Mouse (Mus musculus) heart, postnatal 10 days (tissue): Measurements from ENCODE around the gene Olfr576. TPM values are rescaled to one million over a fixed set of nuclear protein-coding genes. Genes with fewer than 3 reads are reported as not detected.

Source experiments
- DNase-seq, 2 experiments: peaks; one replicate each; pipeline ENCODE4 v3.0.0; 2021
- intact Hi-C: fragments of 180-260 bp; cut with DNase I; formaldehyde crosslinking; loops from one replicate; pipeline ENCODE4 v1.15.1; 2025
- total RNA-seq, 2 experiments: library from RNA; stranded (reverse); gene quantifications; 2 replicates each; pipeline ENCODE4 v1.2.3; 2021

The Olfr576 gene
- total RNA-seq, result not detected

DNA sequence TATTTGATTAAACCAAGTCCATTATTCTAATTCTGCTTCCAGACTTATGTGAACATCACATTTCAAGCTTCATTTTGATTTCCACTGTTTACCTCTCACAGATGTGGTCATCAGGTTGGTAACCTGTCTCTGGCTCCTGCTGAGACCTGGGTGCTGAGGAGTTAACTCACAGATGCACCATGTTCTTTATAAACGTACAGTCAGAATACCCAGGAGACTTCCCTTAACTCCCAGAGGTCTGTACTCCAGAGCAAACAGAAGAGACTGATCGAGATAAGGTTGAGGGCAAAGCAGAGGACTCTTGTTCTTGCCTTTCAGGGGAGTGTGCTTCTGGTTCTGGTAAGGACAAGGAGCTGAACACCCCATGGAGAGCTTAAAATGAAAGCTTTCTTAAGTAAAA is at the start of gene Olfr576:
Gene Olfr576 (plus strand): TSS at position 301 of the 400 bp plus-strand sequence.
- no peak for DNase-seq
- intact Hi-C loops, result no loop called here

DNA sequence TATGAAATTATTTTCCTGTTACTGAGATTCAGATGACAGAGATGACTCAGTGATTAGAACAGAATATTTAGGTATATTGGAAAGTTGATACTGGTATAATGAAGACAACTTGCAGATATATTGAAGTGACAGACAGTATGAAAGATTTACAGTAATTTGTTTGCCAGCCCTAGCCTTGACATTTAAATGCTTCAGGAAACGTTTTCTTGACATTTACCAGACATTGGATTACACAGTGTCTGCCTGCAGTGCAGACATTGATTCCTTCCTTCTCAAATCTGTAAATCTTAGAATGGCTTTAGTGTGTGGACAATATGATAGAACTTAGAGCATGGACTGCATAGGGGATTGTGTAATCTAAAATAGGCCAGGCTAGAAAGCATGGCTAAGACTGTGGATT is 47.2 kb upstream of the Olfr576 start:
- intact Hi-C loops, result loop anchor here (10.0 kb wide), 1 partner anchor 220 kb away; the partner anchor contains the start of gene Olfr557
- no peak for DNase-seq

DNA sequence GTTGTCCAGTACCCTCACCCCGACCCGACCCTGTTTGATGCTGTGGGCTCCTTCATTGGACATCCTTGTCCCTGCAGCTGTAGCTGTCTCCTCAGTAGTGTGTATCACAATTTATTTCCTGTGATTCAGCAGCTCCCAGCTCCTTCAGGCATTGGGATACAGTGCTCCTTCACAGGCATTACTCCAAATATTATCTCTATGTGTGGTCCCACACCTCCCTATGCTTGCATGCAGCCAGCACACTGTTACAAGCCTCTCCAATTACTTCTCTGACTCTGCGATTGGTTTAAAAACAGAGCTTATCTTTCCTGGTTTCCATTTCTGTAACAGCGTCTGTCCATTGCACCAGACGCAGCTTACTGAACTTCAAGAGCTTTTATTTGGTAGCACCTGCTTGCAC is 46.1 kb upstream of the Olfr576 start:
- DNase-seq, result no peak
- intact Hi-C loops, result loop anchor here (10.0 kb wide), 1 partner anchor 222 kb away; the partner anchor contains the start of gene Olfr557

DNA sequence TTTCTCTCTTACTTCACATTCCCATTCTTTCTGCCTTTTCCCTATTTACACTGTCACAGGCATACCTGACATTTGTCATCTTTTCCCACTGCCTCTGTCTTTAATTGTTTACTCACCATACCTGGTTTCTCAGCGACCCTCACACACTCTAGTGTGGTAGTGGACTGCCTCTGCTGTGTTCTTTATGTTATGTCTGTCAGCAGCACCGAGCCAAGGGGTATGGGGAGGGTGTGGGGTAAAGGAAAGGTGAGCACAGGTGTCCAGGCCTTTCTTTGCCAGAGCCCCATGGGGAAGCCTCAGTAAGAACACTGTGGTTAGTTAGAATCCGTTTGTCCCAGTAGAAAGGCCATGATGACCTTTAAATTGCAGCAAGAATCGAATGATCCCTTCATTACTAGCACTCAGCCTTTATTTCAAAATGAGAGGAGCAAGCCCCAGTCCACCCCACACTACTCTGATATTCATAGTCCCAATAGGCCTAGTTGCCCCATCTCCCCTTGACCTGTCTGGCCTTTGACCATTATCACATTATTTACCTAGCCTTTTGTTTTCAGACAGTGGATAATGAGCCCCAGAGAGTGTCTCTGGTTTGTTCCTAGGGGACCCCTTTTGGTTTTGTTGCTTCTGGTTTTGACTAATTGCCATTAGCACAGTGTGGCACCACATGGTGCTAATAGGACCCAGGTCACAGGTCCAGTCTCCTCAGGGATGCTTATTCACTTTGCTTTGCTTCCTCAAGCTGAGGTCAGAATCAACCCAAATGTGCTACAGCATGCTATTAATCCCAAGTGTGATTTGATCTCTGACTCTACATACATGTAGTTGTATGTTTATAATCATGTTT is 45.2 kb upstream of the Olfr576 start, which contains the start of gene Olfr571:
Gene Olfr571 (minus strand): TSS at position 505 of the 844 bp plus-strand sequence.
- DNase-seq, result no peak
- intact Hi-C loops, result loop anchor here (10.0 kb wide), 1 partner anchor 222 kb away; the partner anchor contains the start of gene Olfr557

DNA sequence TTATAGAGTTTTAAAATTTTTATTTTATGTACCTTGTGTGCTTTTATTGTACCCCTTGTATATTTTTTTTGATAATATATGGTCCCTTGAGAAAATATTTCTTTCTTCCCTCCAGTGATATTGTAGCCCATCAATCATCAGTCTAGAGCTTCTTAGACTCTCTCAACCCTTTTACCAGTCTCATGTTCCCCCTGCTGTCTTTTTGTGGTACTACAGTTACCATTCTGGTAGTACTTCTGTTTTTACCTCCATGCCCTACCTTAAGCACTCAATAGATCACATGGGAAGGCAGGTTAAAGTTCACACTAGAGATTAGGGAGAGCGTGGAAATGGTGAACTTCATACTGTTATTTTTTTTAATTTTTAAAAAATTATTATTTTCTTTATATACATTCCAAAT is 42.8 kb upstream of the Olfr576 start:
- DNase-seq, result peak; percentile 32 to 62
- intact Hi-C loops, result loop anchor here (2.0 to 10.0 kb wide), 3 partner anchors 225 to 407 kb away; partner anchors contain the start of genes Olfr556 and Olfr557

DNA sequence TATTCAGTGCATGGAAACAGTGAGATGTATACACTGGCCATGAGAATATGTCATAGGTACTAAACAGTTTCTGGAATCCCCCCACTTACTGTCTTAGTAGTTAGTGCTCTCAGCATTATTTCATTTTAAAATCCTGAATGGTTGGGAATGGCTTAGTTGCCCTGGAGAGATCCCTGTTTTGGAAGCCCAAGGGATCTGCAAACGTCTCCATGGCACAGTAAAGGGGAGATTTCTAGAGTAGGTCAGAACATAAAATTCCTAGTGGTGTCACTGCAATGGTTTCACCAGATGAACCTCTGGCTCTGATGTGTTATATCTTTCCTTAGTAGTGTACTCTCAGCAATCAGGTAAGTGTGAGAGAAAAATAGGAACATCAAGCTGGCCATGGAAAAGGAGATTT is 38.4 kb upstream of the Olfr576 start, which contains the start of gene Olfr572:
Gene Olfr572 (plus strand): TSS at position 301 of the 400 bp plus-strand sequence.
- intact Hi-C loops, result no loop called here
- DNase-seq, result no peak

DNA sequence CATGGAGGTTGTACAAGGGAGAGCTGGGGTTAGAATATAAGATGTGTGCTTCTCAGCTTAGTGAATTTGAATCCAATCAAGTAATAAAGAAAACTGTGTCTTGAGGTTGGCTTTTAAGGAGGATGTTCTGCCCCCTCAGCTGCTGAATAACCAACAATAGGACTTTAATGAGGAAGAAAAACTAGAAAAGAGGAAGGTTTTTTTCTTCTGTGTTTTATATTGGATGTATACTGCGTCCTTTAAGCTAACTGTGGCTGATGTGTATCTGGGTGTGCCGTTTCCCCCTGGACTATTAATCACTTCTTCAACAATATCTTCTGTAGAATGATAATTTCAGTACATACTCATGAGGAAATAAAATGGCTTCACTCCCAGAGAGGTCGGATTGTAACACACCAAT is 35.4 kb upstream of the Olfr576 start:
- intact Hi-C loops, result no loop called here
- DNase-seq, result no peak

DNA sequence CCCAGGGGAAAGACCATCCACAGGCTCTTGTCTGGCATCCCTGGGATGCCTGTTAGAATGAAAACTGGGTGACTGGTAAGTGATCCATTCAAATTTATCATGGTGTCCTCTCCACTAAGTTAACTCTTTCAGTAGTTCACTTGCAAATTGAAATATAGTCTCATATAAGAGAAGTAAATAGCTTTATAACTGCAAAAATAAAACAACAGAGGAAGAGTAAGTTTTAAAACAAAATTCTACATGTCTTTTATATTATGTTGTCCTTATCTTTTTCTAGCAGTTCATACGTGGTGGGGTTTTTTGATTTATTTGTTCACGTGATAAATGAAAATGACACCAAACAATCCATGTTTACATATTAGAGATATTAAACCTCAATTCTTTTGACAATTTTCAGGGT is 20.0 kb upstream of the Olfr576 start, which contains the start of gene Olfr573-ps1:
Gene Olfr573-ps1 (minus strand): TSS at position 101 of the 400 bp plus-strand sequence.
- DNase-seq, result no peak
- intact Hi-C loops, result no loop called here

DNA sequence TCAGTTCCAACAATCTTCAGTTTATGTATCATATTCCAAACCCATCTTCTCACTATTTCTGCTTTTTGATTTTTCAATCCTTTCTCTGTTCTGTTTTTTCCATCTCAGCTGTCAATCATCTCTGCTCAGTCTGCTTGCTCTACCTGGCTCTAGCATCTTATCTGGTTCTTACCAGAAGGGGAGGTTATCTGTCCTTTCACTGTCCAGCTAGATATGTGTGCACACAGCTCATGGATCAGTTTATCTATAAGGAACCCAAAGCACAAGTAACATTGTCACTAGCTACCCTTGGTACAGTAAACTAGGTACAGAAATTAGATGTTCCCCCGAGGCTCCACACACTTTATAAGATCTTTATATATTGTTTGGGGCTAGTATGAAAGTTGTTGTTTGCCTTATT is 19.0 kb upstream of the Olfr576 start:
- intact Hi-C loops, result no loop called here
- DNase-seq, result no peak

DNA sequence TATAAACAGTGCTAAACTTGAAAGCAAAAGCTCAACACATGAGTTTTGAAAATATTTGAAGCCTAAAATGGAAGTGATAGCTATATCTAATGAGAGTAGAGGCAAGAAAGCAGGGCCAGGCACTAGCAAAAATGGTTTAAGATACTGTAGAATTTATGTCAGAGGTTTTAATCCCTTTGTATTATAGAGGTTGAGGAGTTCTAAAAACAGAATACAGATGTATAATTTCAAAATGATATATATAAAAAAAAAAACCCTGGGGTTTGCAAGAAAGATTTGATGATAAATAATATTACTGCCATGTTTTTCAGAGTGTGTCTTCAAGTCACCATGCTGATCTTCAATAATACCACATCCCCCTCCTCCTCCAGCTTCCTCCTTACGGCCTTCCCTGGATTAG is 14.3 kb upstream of the Olfr576 start, which contains the start of gene Olfr574:
Gene Olfr574 (plus strand): TSS at position 301 of the 400 bp plus-strand sequence.
- intact Hi-C loops, result no loop called here
- no peak for DNase-seq

DNA sequence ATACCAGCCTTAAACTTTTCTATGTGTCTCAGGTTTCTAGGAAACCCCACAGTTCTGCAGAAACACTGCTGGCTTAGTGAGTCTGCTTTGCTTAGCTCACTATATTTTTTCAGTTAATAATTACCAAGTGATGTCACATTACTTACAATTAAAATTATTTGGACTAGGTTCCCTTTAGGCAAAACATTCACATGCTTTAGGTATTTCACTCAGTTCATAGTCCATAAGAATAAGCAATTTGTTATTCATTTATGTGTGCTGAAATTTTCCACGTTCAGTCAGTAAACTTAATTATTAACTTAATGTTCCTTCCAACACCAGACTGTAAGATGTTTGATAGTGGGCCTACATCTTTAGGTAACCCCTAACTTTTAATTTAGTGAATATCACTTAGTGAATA is 11.7 kb upstream of the Olfr576 start:
- intact Hi-C loops, result no loop called here
- DNase-seq, result no peak

DNA sequence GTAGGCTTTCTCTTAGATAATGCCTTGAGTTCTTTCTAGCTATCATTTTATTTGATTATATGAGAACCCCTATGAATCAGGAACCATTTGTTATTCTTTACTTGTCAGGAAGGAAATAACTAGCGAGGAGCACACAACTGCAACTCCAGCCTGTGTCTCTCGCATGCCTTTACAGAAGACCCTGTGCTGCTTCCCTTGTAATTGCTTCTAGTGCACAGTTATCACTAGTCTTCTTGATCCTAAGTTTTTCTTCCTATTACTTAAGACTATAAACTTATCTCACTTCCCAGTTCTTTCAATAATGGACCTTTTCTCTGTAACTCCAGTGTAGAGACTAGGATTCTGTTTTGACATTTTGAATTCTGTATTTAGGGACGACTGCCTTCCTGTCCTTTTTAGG is 4.3 kb upstream of the Olfr576 start:
- intact Hi-C loops, result no loop called here
- DNase-seq, result no peak

DNA sequence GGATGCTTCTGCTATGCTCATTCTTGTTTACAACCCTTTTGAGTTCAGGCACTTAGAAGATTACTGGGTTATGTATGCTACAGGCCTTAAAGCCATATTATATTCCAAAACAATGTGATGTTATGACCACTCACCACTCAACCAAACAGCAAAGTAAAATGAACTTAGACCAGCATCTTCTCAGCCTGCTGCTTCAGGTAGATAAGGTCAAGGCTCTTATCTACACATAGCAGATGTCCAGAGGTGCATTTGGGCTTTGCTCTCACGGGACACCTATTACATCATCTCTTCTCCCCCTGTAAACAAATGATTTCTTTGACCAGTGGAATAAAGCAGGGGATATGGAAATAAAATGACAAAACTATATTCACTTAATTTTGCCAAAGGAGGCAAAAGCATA is 3.9 kb upstream of the Olfr576 start, which contains the start of gene Olfr575:
Gene Olfr575 (minus strand): TSS at position 183 of the 400 bp plus-strand sequence.
- intact Hi-C loops, result no loop called here
- DNase-seq, result no peak

DNA sequence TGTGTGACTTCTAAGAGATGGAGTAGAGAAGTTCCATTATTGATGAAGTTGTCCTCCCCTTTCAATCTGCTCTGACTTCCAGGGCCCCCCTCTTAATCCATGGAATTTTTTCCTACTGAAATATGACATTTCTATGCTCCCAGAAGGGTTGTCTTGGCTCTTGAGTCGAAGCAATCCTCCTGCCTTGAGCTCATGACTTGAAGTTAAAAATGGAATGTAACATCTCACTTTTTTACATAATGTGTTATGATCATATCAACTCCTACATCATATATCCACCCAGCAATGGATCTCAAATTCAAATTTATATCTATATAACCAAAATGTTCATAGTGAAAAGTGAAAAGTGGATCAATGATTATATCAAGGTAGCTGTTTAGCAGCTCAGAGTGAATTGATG is 11.9 kb downstream of the Olfr576 start:
- intact Hi-C loops, result no loop called here
- DNase-seq, result no peak

DNA sequence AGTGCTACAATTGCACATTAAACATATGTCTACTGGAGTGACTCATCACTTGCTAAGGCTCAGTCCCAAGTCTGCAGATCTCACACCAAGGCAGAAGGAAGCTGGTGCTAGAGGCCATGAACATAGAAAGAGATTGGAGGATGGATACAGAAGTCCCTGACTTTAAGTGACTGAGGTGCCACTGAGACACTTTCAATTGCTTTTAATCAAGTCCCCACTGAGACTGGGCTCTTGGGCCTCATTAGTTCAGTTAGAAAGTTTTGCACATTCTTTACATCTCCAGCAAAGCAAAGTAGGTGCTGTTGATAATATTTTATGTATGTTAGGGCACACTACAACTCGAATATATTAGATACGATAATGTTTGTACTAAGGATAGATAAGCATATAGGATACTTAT is 13.4 kb downstream of the Olfr576 start, which contains the start of gene Olfr577:
Gene Olfr577 (minus strand): TSS at position 101 of the 400 bp plus-strand sequence.
- intact Hi-C loops, result no loop called here
- DNase-seq, result no peak

DNA sequence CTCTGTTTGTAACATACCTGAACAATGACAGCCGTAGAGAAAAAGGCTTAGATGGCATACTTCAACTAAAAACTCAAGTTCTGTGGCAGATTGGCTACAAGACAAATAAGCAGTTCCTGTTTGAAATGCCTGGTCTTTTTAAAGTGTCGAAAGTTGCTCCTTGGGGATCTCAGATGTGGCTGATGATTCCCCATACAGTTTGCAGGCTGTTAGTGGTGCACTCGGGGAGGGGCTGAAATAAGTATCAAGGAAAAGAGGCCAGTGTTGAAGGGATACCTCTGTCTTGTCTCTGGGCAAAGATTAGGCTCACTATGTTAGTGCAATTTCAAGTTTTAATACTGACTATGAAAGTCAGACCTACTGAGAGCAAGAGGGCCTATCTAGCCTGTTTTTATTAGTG is 26.8 kb downstream of the Olfr576 start, which contains the start of gene Olfr578:
Gene Olfr578 (minus strand): TSS at position 101 of the 400 bp plus-strand sequence.
- intact Hi-C loops, result no loop called here
- DNase-seq, result no peak

Other genes with a start within 250 kb of the Olfr576 start
- not detected for gene Olfr33, start 243.6 kb upstream of the Olfr576 start, total RNA-seq
- gene Olfr559, start 235.2 kb upstream of the Olfr576 start, total RNA-seq, result not detected
- under 1 TPM; 0.12 to 0.57 TPM for gene Olfr560, start 203.3 kb upstream of the Olfr576 start, total RNA-seq
- 1 to 10 TPM; 2.1 to 2.2 TPM for gene Olfr78, start 203.2 kb upstream of the Olfr576 start, total RNA-seq
- not detected for gene Olfr561, start 191.4 kb upstream of the Olfr576 start, total RNA-seq
- gene Olfr564, start 159.2 kb upstream of the Olfr576 start, total RNA-seq, result not detected
- not detected for gene Olfr566, start 103.9 kb upstream of the Olfr576 start, total RNA-seq
- gene Olfr568, start 85.5 kb upstream of the Olfr576 start, total RNA-seq, result not detected
- gene Olfr569, start 71.8 kb upstream of the Olfr576 start, total RNA-seq, result not detected
- not detected for gene Olfr570, start 68.1 kb upstream of the Olfr576 start, total RNA-seq
- gene Olfr571, start 45.1 kb upstream of the Olfr576 start, total RNA-seq, result not detected
- gene Olfr572, start 38.3 kb upstream of the Olfr576 start, total RNA-seq, result not detected
- not detected for gene Olfr573-ps1, start 20.1 kb upstream of the Olfr576 start, total RNA-seq
- not detected for gene Olfr574, start 14.2 kb upstream of the Olfr576 start, total RNA-seq
- gene Olfr575, start 3.9 kb upstream of the Olfr576 start, total RNA-seq, result not detected
- gene Olfr577, start 13.3 kb downstream of the Olfr576 start, total RNA-seq, result not detected
- not detected for gene Olfr578, start 26.7 kb downstream of the Olfr576 start, total RNA-seq
- gene Olfr582, start 75.4 kb downstream of the Olfr576 start, total RNA-seq, result not detected
- not detected for gene Olfr583, start 88.6 kb downstream of the Olfr576 start, total RNA-seq
- not detected for gene Olfr584, start 119.2 kb downstream of the Olfr576 start, total RNA-seq
- not detected for gene Olfr585, start 135.1 kb downstream of the Olfr576 start, total RNA-seq
- gene Olfr586, start 163.0 kb downstream of the Olfr576 start, total RNA-seq, result not detected
- not detected for gene Olfr588-ps1, start 178.2 kb downstream of the Olfr576 start, total RNA-seq
- not detected for gene Olfr589, start 193.7 kb downstream of the Olfr576 start, total RNA-seq
- gene Olfr591, start 215.7 kb downstream of the Olfr576 start, total RNA-seq, result not detected
- not detected for gene Olfr592, start 222.1 kb downstream of the Olfr576 start, total RNA-seq
- not detected for gene Olfr593, start 249.2 kb downstream of the Olfr576 start, total RNA-seq